Mouse (Mus musculus) myocyte (in vitro differentiated cells): ENCODE measurements around the gene Pknox2.

Source experiments
- POLR2A ChIP-seq: IDR thresholded peaks from one replicate; pipeline ENCODE4 v1.6.1; 2011; ENCODE audit warnings: low read depth, mild to moderate bottlenecking, control low read depth, moderate library complexity; ENCODE audit not compliant: insufficient read length
- POLR2AphosphoS2 ChIP-seq: IDR thresholded peaks from one replicate; pipeline ENCODE4 v1.6.1; 2011; ENCODE audit warnings: low read depth, control low read depth; ENCODE audit not compliant: insufficient read length
- SRF ChIP-seq: IDR thresholded peaks from one replicate; pipeline ENCODE4 v1.6.1; 2011; ENCODE audit warnings: low read depth; ENCODE audit not compliant: control insufficient read depth, insufficient read length
- USF1 ChIP-seq: IDR thresholded peaks from one replicate; pipeline ENCODE4 v1.6.1; 2011; ENCODE audit warnings: low read depth, mild to moderate bottlenecking, control low read depth, moderate library complexity

DNA sequence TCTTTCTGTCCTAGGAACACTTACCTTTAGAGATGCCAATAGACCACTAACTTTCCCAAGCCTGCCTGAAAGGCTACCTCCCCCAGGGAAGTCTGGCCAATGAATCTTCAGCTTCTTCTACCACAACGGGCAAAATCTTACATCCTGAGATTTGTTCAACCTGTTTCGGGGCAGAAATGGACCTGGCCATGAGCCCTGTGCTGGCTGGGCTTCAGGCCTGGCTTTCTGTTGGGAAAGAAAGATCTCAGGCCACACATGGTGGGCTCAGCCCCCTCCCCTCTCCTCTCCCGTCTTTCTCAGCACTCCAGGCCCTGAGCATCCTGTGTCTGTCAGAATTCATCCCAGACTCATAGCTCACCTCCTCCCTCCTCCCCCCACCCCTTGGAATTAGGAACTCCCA is 228.6 kb downstream of the Pknox2 start:
- no peak for TF ChIP-seq SRF
- no peak for TF ChIP-seq POLR2A
- no peak for TF ChIP-seq POLR2AphosphoS2
- TF ChIP-seq USF1 = no peak
